Comparison of ENCODE assay signal across 12 mouse cellular contexts in the genomic region with DNA sequence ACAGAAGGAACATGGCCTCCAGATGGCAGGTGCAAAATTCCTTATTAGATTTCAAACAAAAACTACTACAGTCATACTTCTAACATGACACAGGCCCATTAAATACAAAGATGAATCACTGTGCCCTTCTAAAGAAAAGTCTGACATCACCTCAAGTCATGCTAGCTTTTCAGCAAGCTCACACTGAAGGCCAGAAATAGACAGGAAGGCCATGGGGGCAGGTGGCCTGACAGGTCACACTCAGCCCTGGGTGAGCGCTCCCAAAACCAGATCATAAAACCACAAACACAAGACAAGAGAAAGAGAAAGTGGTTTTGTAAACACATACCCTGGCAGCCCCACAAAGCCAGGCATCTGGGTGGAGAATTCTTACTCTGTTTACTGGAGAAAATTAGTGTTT. TPM values are rescaled to one million over a fixed set of nuclear protein-coding genes. Genes with fewer than 3 reads are reported as not detected.
A peak's percentile ranks its signal among the peaks of the same experiment; 100 is the strongest.
DNase-seq lines count a peak whose midpoint lies in the region; ATAC-seq lines count a peak whose summit lies in the region.
"Had no signal": no experiment of that assay in that cellular context is flagged by ENCODE, and none has a peak within 500 bp of the region (broad histone marks: within the 10 kb centered on the region; RNA-seq: fewer than 3 reads in every experiment).

No protein-coding gene starts in this region.

- no peak overlapping the region for H3K27ac ChIP-seq in intestine, embryonic 15.5 days
- H3K27ac ChIP-seq: hindbrain, embryonic 15.5 days; limb, embryonic 10.5 days; neural tube, embryonic 15.5 days had no signal

- no peak overlapping the region for H3K4me3 ChIP-seq in intestine, embryonic 15.5 days (replicated peaks)
- H3K4me3 ChIP-seq: hindbrain, embryonic 15.5 days; limb, embryonic 10.5 days; neural tube, embryonic 15.5 days had no signal

- H3K4me1 ChIP-seq in intestine, embryonic 15.5 days (replicated peaks), result no peaks in the 10 kb centered on the region
- H3K4me1 ChIP-seq: hindbrain, embryonic 15.5 days; limb, embryonic 10.5 days; neural tube, embryonic 15.5 days had no signal

- H3K9me3 ChIP-seq in intestine, embryonic 15.5 days, result no peaks in the 10 kb centered on the region
- H3K9me3 ChIP-seq: hindbrain, embryonic 15.5 days; limb, embryonic 10.5 days had no signal

- no peak overlapping the region for H3K9ac ChIP-seq in intestine, embryonic 15.5 days
- H3K9ac ChIP-seq: hindbrain, embryonic 15.5 days; neural tube, embryonic 15.5 days had no signal

- no peaks in the 10 kb centered on the region for H3K36me3 ChIP-seq in intestine, embryonic 15.5 days

- ATAC-seq in common myeloid progenitor, adult 5-6 weeks (replicated peaks; ENCODE audit: low read depth, poor library complexity, severe bottlenecking), result peak; percentile 59
- ATAC-seq in intestine, embryonic 15.5 days, result no peak

- DNase-seq in adrenal gland, adult 2 months, result peak; percentile 81
- DNase-seq in adrenal gland, adult 18-20 months (ENCODE audit: low spot score in 2 of 2), result no peak
- DNase-seq in spleen, adult 18-20 months, result peak; percentile 20 to 29
- DNase-seq in spleen, adult 12 weeks (ENCODE audit: low spot score), result no peak
- peak; percentile 62 to 65 for DNase-seq in spleen, postnatal 36 days (ENCODE audit: low spot score in 2 of 2)
- DNase-seq in urinary bladder, postnatal 4 days (ENCODE audit: low spot score in 2 of 2), result no peak
- DNase-seq: cerebellum, postnatal 36 days had no signal

- H3K27me3 ChIP-seq in intestine, embryonic 15.5 days (replicated peaks), result no peaks in the 10 kb centered on the region
- H3K27me3 ChIP-seq: hindbrain, embryonic 15.5 days; neural tube, embryonic 15.5 days had no signal

- 85% methylated on average over 1 of the region's 1 CpGs for WGBS in intestine, embryonic 15.5 days

- H3K4me2 ChIP-seq in intestine, embryonic 15.5 days (replicated peaks), result no peak overlapping the region
- H3K4me2 ChIP-seq: hindbrain, embryonic 15.5 days; neural tube, embryonic 15.5 days had no signal

RNA-seq across cellular contexts. Expression of gene Insr, which starts 32.3 kb away (rescaled TPM):
- total RNA-seq in adrenal gland, adult 2 months (2021), result 100 to 1,000 TPM; 101 to 153 TPM
- 31.6 and 44.1 TPM in 2 replicates for polyA plus RNA-seq in adrenal gland, adult 2 months (2012; rRNA removed)
- 100 to 1,000 TPM; 121 to 156 TPM for total RNA-seq in adrenal gland, adult 18-20 months (2021)
- total RNA-seq in common myeloid progenitor, adult 5-6 weeks (2017), result 11.4 and 14.8 TPM in 2 replicates
- polyA plus RNA-seq in intestine, embryonic 15.5 days (2015; fragmentation: Nextera tagmentation; extraction: Ambion mirVana), result 31.8 and 38.6 TPM in 2 replicates

Comparison
In these comparisons a context has a peak if more than half of its experiments do, and no peak if none do; other contexts are left out.
1. DNase-seq: peak in adrenal gland, adult 2 months (single experiment), spleen, adult 18-20 months (2 of 2) and spleen, postnatal 36 days (2 of 2); none in adrenal gland, adult 18-20 months (0 of 2), spleen, adult 12 weeks (single experiment) and urinary bladder, postnatal 4 days (0 of 2).